Mouse (Mus musculus) cerebellum, adult 9-10 months (tissue): ENCODE results near the gene Daglb.
"Not testable (repeated sequence)": the region's sequence is repeated elsewhere in the genome, so short reads cannot be mapped to it uniquely, and the experiment has no call there.

Source experiments
- DNase-seq: peaks from one replicate; pipeline ENCODE4 v3.0.0; 2022

Gene Daglb

GRCm38 (mm10) chr5:143487998-143488397 is 23.6 kb downstream of the Daglb start:
- DNase-seq = no peak

GRCm38 (mm10) chr5:143489749-143490342 is 25.5 kb downstream of the Daglb start:
- DNase-seq = no peak

GRCm38 (mm10) chr5:143491736-143492135 is 27.4 kb downstream of the Daglb start:
- no peak for DNase-seq

- no peak for DNase-seq
These were observed 28.8 kb downstream of the Daglb start for GRCm38 (mm10) chr5:143493163-143493562.

GRCm38 (mm10) chr5:143495708-143496107 is 31.3 kb downstream of the Daglb start:
- no peak for DNase-seq

GRCm38 (mm10) chr5:143497451-143497850 is 33.1 kb downstream of the Daglb start:
- no peak for DNase-seq

GRCm38 (mm10) chr5:143499197-143499596 is 34.8 kb downstream of the Daglb start:
- DNase-seq = no peak

- no peak for DNase-seq
These were observed 35.3 kb downstream of the Daglb start for GRCm38 (mm10) chr5:143499686-143500085.

GRCm38 (mm10) chr5:143500711-143501110 is 36.3 kb downstream of the Daglb start:
- DNase-seq = not testable (repeated sequence)

- DNase-seq = no peak
These were observed 36.8 kb downstream of the Daglb start for GRCm38 (mm10) chr5:143501140-143501539.

- no peak for DNase-seq
These were observed 37.3 kb downstream of the Daglb start for GRCm38 (mm10) chr5:143501649-143502048.

GRCm38 (mm10) chr5:143502899-143503557 is 38.6 kb downstream of the Daglb start:
- DNase-seq = no peak

- DNase-seq = no peak
These were observed 39.4 kb downstream of the Daglb start for GRCm38 (mm10) chr5:143503740-143504139.

GRCm38 (mm10) chr5:143504453-143504852 is 40.1 kb downstream of the Daglb start:
- DNase-seq = no peak

GRCm38 (mm10) chr5:143505056-143505455 is 40.7 kb downstream of the Daglb start:
- DNase-seq = no peak

- no peak for DNase-seq
These were observed 41.2 kb downstream of the Daglb start for GRCm38 (mm10) chr5:143505545-143505944.

GRCm38 (mm10) chr5:143509294-143509693 is 44.9 kb downstream of the Daglb start:
- DNase-seq = no peak

- no peak for DNase-seq
These were observed 45.4 kb downstream of the Daglb start for GRCm38 (mm10) chr5:143509737-143510136.

- no peak for DNase-seq
These were observed 47.2 kb downstream of the Daglb start for GRCm38 (mm10) chr5:143511577-143511976.

- DNase-seq = no peak
These were observed 47.9 kb downstream of the Daglb start for GRCm38 (mm10) chr5:143512305-143512704.

GRCm38 (mm10) chr5:143514878-143515277 is 50.5 kb downstream of the Daglb start:
- no peak for DNase-seq

- DNase-seq = no peak
These were observed 52.6 kb downstream of the Daglb start for GRCm38 (mm10) chr5:143517005-143517404.

GRCm38 (mm10) chr5:143517436-143517835 is 53.1 kb downstream of the Daglb start:
- no peak for DNase-seq

GRCm38 (mm10) chr5:143518045-143518591 is 53.7 kb downstream of the Daglb start:
- no peak for DNase-seq

- no peak for DNase-seq
These were observed 56.0 kb downstream of the Daglb start for GRCm38 (mm10) chr5:143520415-143520814.
